Mouse (Mus musculus): Measurements from ENCODE around the gene Gata2.

- TF ChIP-seq CTCF (IDR thresholded peaks at IDR 0.05; ENCODE audit: low read depth, low read length) (no peak), POLR2A (IDR thresholded peaks at IDR 0.05; ENCODE audit: borderline replicate concordance, low read depth, low read length) (no peak)
Observed at GRCm38 (mm10) chr6:88146576-88146975, 47.1 kb upstream of the Gata2 start.
